Mouse (Mus musculus): Measurements from ENCODE around the gene Sfmbt1. TPM values are rescaled to one million over a fixed set of nuclear protein-coding genes. Genes with fewer than 3 reads are reported as not detected.

Gene Sfmbt1
- polyA plus RNA-seq, 1 experiment from 2014 or later, result 19.8 TPM

GRCm38 (mm10) chr14:30690685-30691084 is 24.0 kb upstream of the Sfmbt1 start:
- no peaks in the 10 kb centered on the region for H3K4me1 ChIP-seq (ENCODE audit: control insufficient read depth, insufficient read depth, low read length)
- 94% methylated on average over 3 of the region's 3 CpGs for WGBS
- peaks cover 3% of the 10 kb centered on the region; the same call in 1 of the 2 replicates for H3K36me3 ChIP-seq (ENCODE audit: control insufficient read depth, insufficient read depth, low read length)
- no peak overlapping the region for H3K4me2 ChIP-seq (ENCODE audit: low read depth, severe bottlenecking)
- no peak for ATAC-seq (ENCODE audit: insufficient number of reproducible peaks, low FRiP score, low TSS enrichment, low read depth)
- no peak overlapping the region for H3K9ac ChIP-seq (ENCODE audit: low read length)
- no peak overlapping the region for H3K27ac ChIP-seq (replicated peaks; ENCODE audit: low read depth, low read length)
- H3K9me3 ChIP-seq (ENCODE audit: control insufficient read depth, low read length), result no peaks in the 10 kb centered on the region
- H3K4me3 ChIP-seq (ENCODE audit: low read depth, low read length), result no peak overlapping the region
- no peaks in the 10 kb centered on the region for H3K27me3 ChIP-seq (ENCODE audit: control insufficient read depth, insufficient read depth, low read length)
- DNase-seq (ENCODE audit: low spot score), result no peak

- H3K27me3 ChIP-seq (ENCODE audit: control insufficient read depth, insufficient read depth, low read length), result no peaks in the 10 kb centered on the region
- no peak overlapping the region for H3K4me2 ChIP-seq (ENCODE audit: low read depth, severe bottlenecking)
- no peaks in the 10 kb centered on the region for H3K4me1 ChIP-seq (ENCODE audit: control insufficient read depth, insufficient read depth, low read length)
- H3K36me3 ChIP-seq (ENCODE audit: control insufficient read depth, insufficient read depth, low read length), result peaks cover 3% of the 10 kb centered on the region; the same call in 1 of the 2 replicates
- H3K9me3 ChIP-seq (ENCODE audit: control insufficient read depth, low read length), result no peaks in the 10 kb centered on the region
- H3K27ac ChIP-seq (replicated peaks; ENCODE audit: low read depth, low read length), result no peak overlapping the region
- H3K9ac ChIP-seq (ENCODE audit: low read length), result no peak overlapping the region
- WGBS, result 88% methylated on average over 6 of the region's 6 CpGs
- ATAC-seq (ENCODE audit: insufficient number of reproducible peaks, low FRiP score, low TSS enrichment, low read depth) (no peak), DNase-seq (ENCODE audit: low spot score) (no peak)
- no peak overlapping the region for H3K4me3 ChIP-seq (ENCODE audit: low read depth, low read length)
These were observed 22.2 kb upstream of the Sfmbt1 start for GRCm38 (mm10) chr14:30692439-30692838.

GRCm38 (mm10) chr14:30694786-30695185 is 19.9 kb upstream of the Sfmbt1 start:
- Histone ChIP-seq H3K27ac (replicated peaks; ENCODE audit: low read depth, low read length) (no peak overlapping the region), H3K36me3 (ENCODE audit: control insufficient read depth, insufficient read depth, low read length) (no peaks in the 10 kb centered on the region), H3K9me3 (ENCODE audit: control insufficient read depth, low read length) (no peaks in the 10 kb centered on the region), H3K4me2 (ENCODE audit: low read depth, severe bottlenecking) (no peak overlapping the region), H3K9ac (ENCODE audit: low read length) (no peak overlapping the region), H3K4me1 (ENCODE audit: control insufficient read depth, insufficient read depth, low read length) (no peaks in the 10 kb centered on the region), H3K4me3 (ENCODE audit: low read depth, low read length) (no peak overlapping the region), H3K27me3 (ENCODE audit: control insufficient read depth, insufficient read depth, low read length) (no peaks in the 10 kb centered on the region)
- 86% methylated on average over 2 of the region's 2 CpGs for WGBS
- ATAC-seq (ENCODE audit: insufficient number of reproducible peaks, low FRiP score, low TSS enrichment, low read depth) (no peak), DNase-seq (ENCODE audit: low spot score) (no peak)

- Histone ChIP-seq H3K9me3 (ENCODE audit: control insufficient read depth, low read length) (no peaks in the 10 kb centered on the region), H3K36me3 (ENCODE audit: control insufficient read depth, insufficient read depth, low read length) (no peaks in the 10 kb centered on the region), H3K4me1 (ENCODE audit: control insufficient read depth, insufficient read depth, low read length) (no peaks in the 10 kb centered on the region), H3K4me3 (ENCODE audit: low read depth, low read length) (no peak overlapping the region), H3K27me3 (ENCODE audit: control insufficient read depth, insufficient read depth, low read length) (no peaks in the 10 kb centered on the region), H3K9ac (ENCODE audit: low read length) (no peak overlapping the region), H3K27ac (replicated peaks; ENCODE audit: low read depth, low read length) (no peak overlapping the region), H3K4me2 (ENCODE audit: low read depth, severe bottlenecking) (no peak overlapping the region)
- ATAC-seq (ENCODE audit: insufficient number of reproducible peaks, low FRiP score, low TSS enrichment, low read depth) (no peak), DNase-seq (ENCODE audit: low spot score) (no peak)
- WGBS, result 82% methylated on average over 4 of the region's 4 CpGs
These were observed 19.0 kb upstream of the Sfmbt1 start for GRCm38 (mm10) chr14:30695609-30696008.

GRCm38 (mm10) chr14:30697407-30698052 is 17.1 kb upstream of the Sfmbt1 start:
- H3K9me3 ChIP-seq (ENCODE audit: control insufficient read depth, low read length), result no peaks in the 10 kb centered on the region
- DNase-seq (ENCODE audit: low spot score), result no peak
- no peak overlapping the region for H3K9ac ChIP-seq (ENCODE audit: low read length)
- no peaks in the 10 kb centered on the region for H3K27me3 ChIP-seq (ENCODE audit: control insufficient read depth, insufficient read depth, low read length)
- no peak overlapping the region for H3K27ac ChIP-seq (replicated peaks; ENCODE audit: low read depth, low read length)
- no peak overlapping the region for H3K4me2 ChIP-seq (ENCODE audit: low read depth, severe bottlenecking)
- ATAC-seq (ENCODE audit: insufficient number of reproducible peaks, low FRiP score, low TSS enrichment, low read depth), result no peak
- WGBS, result 87% methylated on average over 15 of the region's 15 CpGs
- no peaks in the 10 kb centered on the region for H3K4me1 ChIP-seq (ENCODE audit: control insufficient read depth, insufficient read depth, low read length)
- no peaks in the 10 kb centered on the region for H3K36me3 ChIP-seq (ENCODE audit: control insufficient read depth, insufficient read depth, low read length)
- no peak overlapping the region for H3K4me3 ChIP-seq (ENCODE audit: low read depth, low read length)

- DNase-seq (ENCODE audit: low spot score) (peak; percentile 82), ATAC-seq (ENCODE audit: insufficient number of reproducible peaks, low FRiP score, low TSS enrichment, low read depth) (no peak)
- no peak overlapping the region; the same call in 1 of the 2 replicates for H3K4me2 ChIP-seq (ENCODE audit: low read depth, severe bottlenecking)
- H3K9me3 ChIP-seq (ENCODE audit: control insufficient read depth, low read length), result no peaks in the 10 kb centered on the region
- no peak overlapping the region for H3K4me3 ChIP-seq (ENCODE audit: low read depth, low read length)
- 38% methylated on average over 8 of the region's 8 CpGs for WGBS
- H3K4me1 ChIP-seq (ENCODE audit: control insufficient read depth, insufficient read depth, low read length), result no peaks in the 10 kb centered on the region
- H3K36me3 ChIP-seq (ENCODE audit: control insufficient read depth, insufficient read depth, low read length), result no peaks in the 10 kb centered on the region
- H3K27me3 ChIP-seq (ENCODE audit: control insufficient read depth, insufficient read depth, low read length), result no peaks in the 10 kb centered on the region
- H3K27ac ChIP-seq (replicated peaks; ENCODE audit: low read depth, low read length), result no peak overlapping the region
- H3K9ac ChIP-seq (ENCODE audit: low read length), result no peak overlapping the region
These were observed 15.0 kb upstream of the Sfmbt1 start for GRCm38 (mm10) chr14:30699656-30700055.

- 64% methylated on average over 5 of the region's 5 CpGs for WGBS
- no peaks in the 10 kb centered on the region for H3K36me3 ChIP-seq (ENCODE audit: control insufficient read depth, insufficient read depth, low read length)
These were observed 12.1 kb upstream of the Sfmbt1 start for GRCm38 (mm10) chr14:30702512-30702911.

GRCm38 (mm10) chr14:30703079-30703478 is 11.6 kb upstream of the Sfmbt1 start:
- Histone ChIP-seq H3K9ac (ENCODE audit: low read length) (no peak overlapping the region), H3K9me3 (ENCODE audit: control insufficient read depth, low read length) (no peaks in the 10 kb centered on the region), H3K27me3 (ENCODE audit: control insufficient read depth, insufficient read depth, low read length) (no peaks in the 10 kb centered on the region), H3K4me1 (ENCODE audit: control insufficient read depth, insufficient read depth, low read length) (no peaks in the 10 kb centered on the region), H3K36me3 (ENCODE audit: control insufficient read depth, insufficient read depth, low read length) (no peaks in the 10 kb centered on the region), H3K27ac (replicated peaks; ENCODE audit: low read depth, low read length) (no peak overlapping the region), H3K4me3 (ENCODE audit: low read depth, low read length) (no peak overlapping the region), H3K4me2 (ENCODE audit: low read depth, severe bottlenecking) (no peak overlapping the region)
- no peak for ATAC-seq (ENCODE audit: insufficient number of reproducible peaks, low FRiP score, low TSS enrichment, low read depth)
- 84% methylated on average over 5 of the region's 5 CpGs for WGBS
- DNase-seq (ENCODE audit: low spot score), result no peak

More at GRCm38 (mm10) chr14:30702512-30702911, 12.1 kb upstream of the Sfmbt1 start:
- no peak overlapping the region for H3K4me2 ChIP-seq (ENCODE audit: low read depth, severe bottlenecking)
- ATAC-seq (ENCODE audit: insufficient number of reproducible peaks, low FRiP score, low TSS enrichment, low read depth), result no peak
- no peak for DNase-seq (ENCODE audit: low spot score)
- H3K9ac ChIP-seq (ENCODE audit: low read length), result no peak overlapping the region
- H3K9me3 ChIP-seq (ENCODE audit: control insufficient read depth, low read length), result no peaks in the 10 kb centered on the region
- H3K27me3 ChIP-seq (ENCODE audit: control insufficient read depth, insufficient read depth, low read length), result no peaks in the 10 kb centered on the region
- H3K4me1 ChIP-seq (ENCODE audit: control insufficient read depth, insufficient read depth, low read length), result no peaks in the 10 kb centered on the region
- H3K4me3 ChIP-seq (ENCODE audit: low read depth, low read length), result no peak overlapping the region
- H3K27ac ChIP-seq (replicated peaks; ENCODE audit: low read depth, low read length), result no peak overlapping the region

Data from limb, embryonic 11.5 days (tissue).